Mouse (Mus musculus) heart, embryonic 16.5 days (tissue): ENCODE data around the gene Tmpo. TPM values are rescaled to one million over a fixed set of nuclear protein-coding genes. Genes with fewer than 3 reads are reported as not detected.

ENCODE experiments used
- polyA plus RNA-seq: library from polyadenylated mRNA; unstranded; fragments of >200 nt; fragmentation: Nextera tagmentation; extraction: Ambion mirVana; gene quantifications from 2 replicates; pipeline ENCODE4 v1.2.1, GENCODE M21; 2015

Gene Tmpo
- polyA plus RNA-seq, 1 experiment from 2014 or later, result 148 TPM

Other genes starting within 250 kb of the Tmpo start
- gene Apaf1, start 98.5 kb downstream of the Tmpo start, polyA plus RNA-seq, result 8.5 and 9.8 TPM in 2 replicates
- gene Ikbip, start 98.4 kb downstream of the Tmpo start, polyA plus RNA-seq, result 31.6 and 39.3 TPM in 2 replicates
- 1,186 and 1,208 TPM in 2 replicates for gene Slc25a3, start 57.3 kb downstream of the Tmpo start, polyA plus RNA-seq